Mouse (Mus musculus): ENCODE data around the gene Sh3bp5. TPM values are rescaled to one million over a fixed set of nuclear protein-coding genes. Genes with fewer than 3 reads are reported as not detected.

The Sh3bp5 gene
- polyA plus RNA-seq, 1 experiment from 2014 or later, result 17.3 TPM

DNA sequence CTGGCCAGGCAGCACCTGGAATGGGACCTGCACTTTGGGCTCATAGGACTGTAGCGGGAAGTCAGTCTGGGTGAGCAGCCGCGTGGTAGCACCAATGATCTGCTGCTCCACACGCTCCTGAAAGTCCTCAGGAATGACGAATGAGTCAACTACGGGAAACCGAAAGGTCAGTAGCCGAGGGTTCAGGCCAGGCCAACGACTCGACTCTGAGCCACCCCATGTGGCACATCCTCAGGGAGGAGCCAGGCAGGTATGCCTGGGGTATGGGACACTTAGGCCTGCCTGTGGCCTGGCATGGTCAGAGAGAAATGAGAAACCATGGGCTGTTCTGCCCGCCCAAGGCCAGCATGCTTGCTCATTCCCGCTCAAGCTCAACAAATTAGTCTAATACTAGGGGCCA, 119.3 kb downstream of the Sh3bp5 start:
- no peak overlapping the region for H3K27ac ChIP-seq (ENCODE audit: low read depth, low read length)
- H3K9me3 ChIP-seq (ENCODE audit: control insufficient read depth, low read length), result no peaks in the 10 kb centered on the region
- 75% methylated on average over 12 of the region's 12 CpGs for WGBS
- no peak overlapping the region for H3K4me2 ChIP-seq
- no peak for DNase-seq (ENCODE audit: low spot score)
- no peak for ATAC-seq (replicated peaks; ENCODE audit: low FRiP score)
- no peak overlapping the region for H3K4me3 ChIP-seq (ENCODE audit: low read depth, low read length)
- H3K9ac ChIP-seq (ENCODE audit: low read depth, low read length), result no peak overlapping the region
- H3K4me1 ChIP-seq (replicated peaks; ENCODE audit: control insufficient read depth, insufficient read depth, low read length), result peaks cover 12% of the 10 kb centered on the region; the same call in 1 of the 2 replicates
- no peaks in the 10 kb centered on the region for H3K36me3 ChIP-seq (ENCODE audit: control insufficient read depth, insufficient read depth, low read length)
- H3K27me3 ChIP-seq (replicated peaks; ENCODE audit: control insufficient read depth, insufficient read depth, low read length), result no peaks in the 10 kb centered on the region

DNA sequence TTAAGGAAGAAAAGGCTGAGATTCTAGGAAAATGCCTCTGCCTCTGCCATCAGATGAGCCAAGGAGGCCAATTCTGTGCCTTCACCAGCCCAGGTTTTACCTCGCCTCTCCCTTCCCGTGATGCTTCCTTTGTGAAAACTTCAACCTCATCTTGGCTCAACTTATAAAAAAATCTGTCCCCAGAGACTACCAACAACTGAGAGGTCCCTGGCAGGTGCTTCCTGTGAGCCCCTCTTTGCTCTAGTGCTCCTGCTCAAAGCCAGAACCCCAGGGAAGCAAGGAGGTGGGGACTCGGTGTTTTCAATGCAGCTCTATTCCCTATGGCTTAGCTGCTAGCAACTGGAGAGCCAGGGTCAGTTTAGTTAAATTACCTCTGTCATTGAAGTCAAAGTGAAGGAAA, 122.7 kb downstream of the Sh3bp5 start:
- Histone ChIP-seq H3K36me3 (ENCODE audit: control insufficient read depth, insufficient read depth, low read length) (no peaks in the 10 kb centered on the region), H3K27me3 (replicated peaks; ENCODE audit: control insufficient read depth, insufficient read depth, low read length) (no peaks in the 10 kb centered on the region), H3K27ac (ENCODE audit: low read depth, low read length) (no peak overlapping the region), H3K9ac (ENCODE audit: low read depth, low read length) (no peak overlapping the region), H3K4me3 (ENCODE audit: low read depth, low read length) (no peak overlapping the region), H3K4me1 (replicated peaks; ENCODE audit: control insufficient read depth, insufficient read depth, low read length) (peaks cover 10% of the 10 kb centered on the region; the same call in 1 of the 2 replicates), H3K4me2 (no peak overlapping the region), H3K9me3 (ENCODE audit: control insufficient read depth, low read length) (no peaks in the 10 kb centered on the region)
- WGBS, result 75% methylated on average over 3 of the region's 3 CpGs
- DNase-seq (ENCODE audit: low spot score), result no peak
- ATAC-seq (replicated peaks; ENCODE audit: low FRiP score), result no peak

Other genes starting within 250 kb of the Sh3bp5 start
- gene Tnnc1, start 227.8 kb downstream of the Sh3bp5 start, polyA plus RNA-seq (2014; fragmentation: Nextera tagmentation; extraction: Ambion mirVana), result 17.6 and 39.0 TPM in 2 replicates
- 228 and 245 TPM in 2 replicates for gene Nisch, start 219.1 kb downstream of the Sh3bp5 start, polyA plus RNA-seq (2014; fragmentation: Nextera tagmentation; extraction: Ambion mirVana)
- gene Sema3g, start 218.2 kb downstream of the Sh3bp5 start, polyA plus RNA-seq (2014; fragmentation: Nextera tagmentation; extraction: Ambion mirVana), result 0.10 TPM in 1 of 2 replicates, not detected in the other
- 14.9 and 15.0 TPM in 2 replicates for gene Phf7, start 184.8 kb downstream of the Sh3bp5 start, polyA plus RNA-seq (2014; fragmentation: Nextera tagmentation; extraction: Ambion mirVana)
- gene Bap1, start 184.6 kb downstream of the Sh3bp5 start, polyA plus RNA-seq (2014; fragmentation: Nextera tagmentation; extraction: Ambion mirVana), result 77.2 and 84.4 TPM in 2 replicates
- 1.7 and 1.9 TPM in 2 replicates for gene Dnah1, start 112.2 kb downstream of the Sh3bp5 start, polyA plus RNA-seq (2014; fragmentation: Nextera tagmentation; extraction: Ambion mirVana)
- gene Capn7, start 99.4 kb downstream of the Sh3bp5 start, polyA plus RNA-seq (2014; fragmentation: Nextera tagmentation; extraction: Ambion mirVana), result 34.4 and 39.0 TPM in 2 replicates
- 39.1 and 44.5 TPM in 2 replicates for gene Eaf1, start 58.3 kb upstream of the Sh3bp5 start, polyA plus RNA-seq (2014; fragmentation: Nextera tagmentation; extraction: Ambion mirVana)
- gene Mettl6, start 59.0 kb upstream of the Sh3bp5 start, polyA plus RNA-seq (2014; fragmentation: Nextera tagmentation; extraction: Ambion mirVana), result 60.9 and 68.9 TPM in 2 replicates
- 0.45 and 0.70 TPM in 2 replicates for gene Colq, start 155.3 kb upstream of the Sh3bp5 start, polyA plus RNA-seq (2014; fragmentation: Nextera tagmentation; extraction: Ambion mirVana)
- gene Gm49387, start 204.8 kb upstream of the Sh3bp5 start, polyA plus RNA-seq (2014; fragmentation: Nextera tagmentation; extraction: Ambion mirVana), result 0.19 and 1.9 TPM in 2 replicates
- 11.4 and 13.3 TPM in 2 replicates for gene Btd, start 204.9 kb upstream of the Sh3bp5 start, polyA plus RNA-seq (2014; fragmentation: Nextera tagmentation; extraction: Ambion mirVana)
- 8.1 and 10.5 TPM in 2 replicates for gene Hacl1, start 205.2 kb upstream of the Sh3bp5 start, polyA plus RNA-seq (2014; fragmentation: Nextera tagmentation; extraction: Ambion mirVana)